Mouse (Mus musculus) hematopoietic stem cell, adult 5-6 weeks (primary cell): ENCODE results near the gene Nipbl. TPM values are rescaled to one million over a fixed set of nuclear protein-coding genes. Genes with fewer than 3 reads are reported as not detected.

Experiments used
- ATAC-seq, 2 experiments: fragments of 125-278 bp in 1 of 2; replicated peaks in 1 of 2; 2 replicates each; pipeline ENCODE4 v1.8.0; 2016 to 2017; ENCODE audit warnings: inconsistent platforms in 2 of 2, mild to moderate bottlenecking in 2 of 2, moderate number of reproducible peaks in 2 of 2, low read depth in 1 of 2, moderate TSS enrichment in 1 of 2; ENCODE audit not compliant: low FRiP score in 2 of 2, poor library complexity in 2 of 2, severe bottlenecking in 2 of 2, insufficient read depth in 1 of 2, low TSS enrichment in 1 of 2
- total RNA-seq: library from RNA; stranded (forward); fragments of 172-1452, 232-1000 nt; gene quantifications from 2 replicates; pipeline ENCODE4 v1.2.3, GENCODE M21; 2017

The Nipbl gene
- total RNA-seq, 1 experiment from 2014 or later, result 58.9 TPM

DNA sequence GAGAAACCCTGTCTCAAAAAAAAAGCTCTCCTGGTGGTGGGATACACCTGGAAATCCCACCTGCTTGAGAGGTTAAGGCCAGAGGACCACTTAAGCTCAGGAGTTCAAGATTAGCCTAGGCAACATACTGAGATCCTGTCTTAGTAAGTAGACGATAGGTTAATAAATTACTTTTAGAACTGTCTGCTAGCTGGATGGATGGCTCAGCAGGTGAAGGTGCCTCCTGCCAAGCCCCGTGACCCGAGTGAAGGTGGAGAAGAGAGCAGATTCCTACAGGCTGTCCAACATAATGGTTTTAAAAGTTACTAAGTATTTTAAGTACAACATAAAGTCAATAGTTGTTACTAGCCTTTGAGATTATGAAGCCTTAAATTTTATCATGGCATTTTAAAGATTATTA is 178.3 kb downstream of the Nipbl start:
- ATAC-seq, result no peak

Other genes with a start within 250 kb of the Nipbl start
- not detected in 2 replicates for gene Gm2310, start 75.5 kb upstream of the Nipbl start, total RNA-seq